Mouse (Mus musculus) ES-E14 (cell line): ENCODE measurements at regions not wholly inside any gene's neighbourhood (a gene's known extent, or its start where the extent isn't known, plus 50 kb on each side); places are given as distances from the start of the nearest gene placed in this dataset.

Experiments used
- HCFC1 ChIP-seq: IDR thresholded peaks from 2 replicates; pipeline ENCODE4 v1.6.1; 2012; ENCODE audit warnings: low read length, inconsistent platforms, borderline replicate concordance; ENCODE audit not compliant: insufficient read depth
- ZNF384 ChIP-seq: IDR thresholded peaks from 2 replicates; pipeline ENCODE4 v1.6.1; 2012; ENCODE audit warnings: low read depth, low read length, inconsistent platforms

DNA sequence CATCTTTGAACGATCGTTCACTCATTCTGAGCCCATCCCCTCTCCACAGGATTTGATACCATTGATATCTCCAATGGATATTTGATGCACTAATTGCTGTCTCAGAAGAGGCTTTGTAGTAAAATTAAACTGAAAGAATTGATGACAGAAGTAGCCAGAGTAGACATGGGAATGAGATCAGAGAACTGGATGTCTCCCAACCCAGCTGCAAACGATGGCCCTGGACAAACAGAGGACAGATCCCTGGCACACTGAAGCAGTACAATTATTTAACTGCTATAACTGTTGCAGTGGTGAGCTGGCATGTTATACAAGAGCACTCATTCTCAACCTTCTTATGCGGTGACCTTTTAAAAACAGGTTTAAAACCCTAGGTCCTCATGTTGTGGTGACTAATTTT is 151.5 kb upstream of the Ostn start:
- TF ChIP-seq ZNF384 (no peak), HCFC1 (no peak)
